Mouse (Mus musculus) lung, postnatal 14 days (tissue): ENCODE data around the gene Ndufa3.
A peak's percentile ranks its signal among the peaks of the same experiment; 100 is the strongest.

Experiments
- DNase-seq: peaks from one replicate; pipeline ENCODE4 v3.0.0; 2021

Gene Ndufa3

GRCm38 (mm10) chr7:3611006-3611405 is 6.2 kb upstream of the Ndufa3 start:
- no peak for DNase-seq

DNA sequence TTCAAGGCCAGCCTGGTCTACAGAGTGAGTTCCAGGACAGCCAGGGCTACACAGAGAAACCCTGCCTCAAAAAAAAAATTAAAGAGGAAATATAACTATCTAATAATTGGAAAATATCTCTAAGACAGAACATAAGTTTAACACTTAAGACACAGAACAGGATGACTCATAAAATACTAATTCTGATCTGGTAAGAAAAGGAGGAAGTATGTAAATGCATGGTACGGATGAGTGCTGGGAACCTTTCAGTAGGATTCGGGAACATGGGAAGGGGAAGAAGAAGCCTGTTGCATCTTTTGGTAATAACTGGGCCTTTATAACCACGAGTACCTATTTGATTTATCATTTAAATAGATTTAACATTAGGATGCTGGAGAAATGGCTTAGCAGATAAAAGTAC is 3.2 kb upstream of the Ndufa3 start:
- no peak for DNase-seq

GRCm38 (mm10) chr7:3616057-3616388 is 1.1 kb upstream of the Ndufa3 start, which contains the start of gene Oscar:
TSS of gene Oscar (minus strand) at chr7:3616157.
- DNase-seq = no peak

GRCm38 (mm10) chr7:3616389-3617241 is 558 bp upstream of the Ndufa3 start:
- no peak for DNase-seq

DNA sequence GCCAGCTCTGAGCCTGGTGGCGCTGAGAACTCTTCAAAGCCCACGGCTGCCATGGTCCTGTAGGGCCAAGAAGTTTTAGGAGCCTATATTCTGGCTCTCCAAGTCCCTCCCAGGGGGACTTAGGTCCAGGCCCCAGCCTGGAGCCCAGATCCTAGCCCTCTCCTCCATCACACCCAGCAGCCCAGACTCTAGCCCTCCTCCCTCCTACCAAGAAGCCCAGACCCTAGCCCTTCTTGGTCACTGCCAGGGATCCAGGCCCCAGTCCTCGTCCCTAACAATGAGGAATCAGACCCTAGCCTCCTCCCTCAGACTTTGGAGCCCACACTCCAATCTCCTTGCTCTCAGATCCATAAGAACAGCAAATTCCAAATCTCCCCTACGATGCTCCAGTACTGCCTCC is 11.9 kb downstream of the Ndufa3 start:
- no peak for DNase-seq

GRCm38 (mm10) chr7:3629543-3630477 is 12.6 kb downstream of the Ndufa3 start, which contains the start of the genes Tfpt and Prpf31:
TSS of gene Tfpt (minus strand) at chr7:3629929.
TSS of gene Prpf31 (plus strand) at chr7:3629985.
- DNase-seq = peak; percentile 90

DNA sequence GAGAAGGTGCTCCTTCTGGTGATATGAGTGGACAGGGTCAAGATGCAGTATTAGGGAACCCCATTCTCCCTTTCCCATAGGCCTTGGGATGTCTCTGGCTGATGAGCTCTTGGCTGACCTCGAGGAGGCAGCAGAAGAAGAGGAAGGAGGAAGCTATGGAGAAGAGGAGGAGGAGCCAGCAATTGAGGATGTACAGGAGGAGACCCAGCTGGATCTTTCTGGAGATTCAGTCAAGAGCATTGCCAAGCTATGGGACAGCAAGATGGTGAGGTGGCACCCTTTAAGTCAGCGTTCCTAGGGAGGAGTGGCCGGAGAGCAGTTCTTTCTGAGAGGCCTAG is 13.3 kb downstream of the Ndufa3 start:
- DNase-seq = no peak

- no peak for DNase-seq
These were observed 26.2 kb downstream of the Ndufa3 start for GRCm38 (mm10) chr7:3643412-3643811.

DNA sequence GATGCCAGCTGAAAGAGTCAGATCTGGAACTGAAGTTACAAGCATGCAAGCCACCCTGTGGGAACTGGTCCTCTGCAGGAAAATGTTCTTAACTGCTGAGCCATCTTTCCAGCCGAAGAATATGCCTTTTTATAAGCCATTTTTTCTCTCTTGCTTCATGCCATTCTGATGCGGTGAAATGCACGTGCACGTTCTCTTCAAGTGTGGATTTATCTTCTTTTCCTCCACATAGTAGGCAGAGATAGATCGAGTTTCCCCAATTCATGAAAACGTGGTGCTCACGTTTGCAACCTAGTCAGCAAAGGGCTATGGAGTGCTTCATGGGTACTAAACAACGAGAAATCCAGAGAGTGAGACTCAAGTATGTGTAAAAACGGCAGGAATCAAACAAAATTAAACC is 26.7 kb downstream of the Ndufa3 start:
- DNase-seq = no peak

- no peak for DNase-seq
These were observed 27.1 kb downstream of the Ndufa3 start for GRCm38 (mm10) chr7:3644348-3644671.

DNA sequence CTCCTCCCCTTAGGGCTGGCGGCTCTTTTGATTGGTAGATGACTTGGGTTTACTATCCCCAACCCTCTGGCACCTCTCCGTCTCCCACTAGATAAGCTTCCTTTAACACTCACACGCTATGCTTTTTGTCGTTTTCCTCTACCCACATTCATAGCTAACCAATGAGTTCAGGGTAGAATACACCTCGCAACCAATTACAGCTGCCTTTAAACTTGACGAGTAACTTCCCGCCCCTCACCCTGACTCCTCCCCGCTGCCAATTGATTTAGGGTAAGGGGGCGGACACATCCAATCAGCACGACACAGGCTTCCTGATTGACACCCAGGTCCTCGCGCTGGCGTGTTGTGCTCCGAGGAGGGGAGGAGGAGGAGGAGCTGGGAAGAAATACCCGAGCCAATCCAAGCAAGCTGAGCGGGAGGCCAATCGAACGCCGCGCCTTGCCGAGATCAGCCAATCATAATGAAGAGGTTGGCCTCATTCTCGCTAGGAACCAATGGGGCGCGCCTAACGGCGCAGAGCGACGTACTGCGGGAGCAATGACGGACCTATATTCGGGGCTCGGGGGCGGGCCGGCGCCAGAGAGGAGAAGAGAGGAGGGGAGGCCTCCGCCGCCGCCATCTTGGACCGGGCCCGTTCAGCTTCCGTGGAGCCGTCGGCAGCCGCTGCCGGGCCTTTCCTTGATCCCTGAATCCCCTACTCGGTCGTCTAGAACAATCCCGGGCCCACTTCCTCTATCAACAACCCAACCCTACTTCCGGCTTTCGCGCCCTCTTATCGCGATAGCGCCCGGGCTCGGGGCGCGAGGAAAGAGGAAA is 27.7 kb downstream of the Ndufa3 start, which contains the start of gene Cnot3:
TSS of gene Cnot3 (plus strand) at position 597 of the 816 bp plus-strand sequence.
- DNase-seq = peak; percentile 97

DNA sequence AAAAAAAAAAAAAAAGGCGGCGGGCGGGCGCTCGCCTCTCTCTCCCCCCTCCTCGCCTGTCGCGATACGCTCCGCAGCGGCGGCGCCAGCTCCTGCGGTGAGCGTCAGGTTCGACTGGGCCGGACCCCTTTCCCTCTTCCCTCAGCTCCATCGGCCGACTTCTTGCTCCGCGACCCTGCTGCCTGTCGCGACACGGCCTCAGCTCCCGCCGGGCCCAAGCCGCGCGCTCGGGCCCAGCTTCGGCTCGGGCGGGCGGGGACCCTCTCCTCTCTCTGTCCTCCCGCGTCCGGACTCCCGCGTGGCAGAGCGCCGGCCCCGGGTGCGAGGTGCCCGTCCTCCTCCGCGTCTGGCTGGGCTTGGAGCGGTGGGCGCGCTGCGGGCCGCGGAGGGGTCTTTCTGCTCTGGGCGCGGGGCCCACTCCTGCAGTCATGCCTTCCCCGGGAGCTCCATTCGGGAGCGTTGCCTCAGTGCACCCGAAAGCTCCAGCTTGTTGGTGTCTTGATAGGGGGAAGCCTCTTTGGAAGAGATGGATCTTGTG is 28.4 kb downstream of the Ndufa3 start:
- DNase-seq = no peak

DNA sequence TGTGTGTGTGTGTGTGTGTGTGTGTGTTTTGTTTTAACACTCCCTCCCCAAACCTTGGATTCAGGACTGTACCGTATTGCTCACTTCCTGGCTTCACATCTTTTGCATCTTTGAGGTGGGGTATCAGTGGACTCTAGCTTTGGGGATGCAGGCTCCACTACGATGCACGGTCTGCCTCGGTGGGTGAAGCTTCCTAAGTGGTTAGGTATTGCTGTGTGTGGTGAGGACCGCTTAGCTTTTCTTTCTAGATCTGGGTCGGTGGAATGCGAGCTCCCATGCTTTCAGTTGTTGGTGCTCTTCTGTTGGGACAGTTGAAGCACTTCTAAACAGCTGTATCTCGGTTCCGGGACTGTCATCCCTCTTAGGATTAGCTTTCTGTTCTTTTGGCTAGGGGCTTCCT is 29.0 kb downstream of the Ndufa3 start:
- DNase-seq = no peak

DNA sequence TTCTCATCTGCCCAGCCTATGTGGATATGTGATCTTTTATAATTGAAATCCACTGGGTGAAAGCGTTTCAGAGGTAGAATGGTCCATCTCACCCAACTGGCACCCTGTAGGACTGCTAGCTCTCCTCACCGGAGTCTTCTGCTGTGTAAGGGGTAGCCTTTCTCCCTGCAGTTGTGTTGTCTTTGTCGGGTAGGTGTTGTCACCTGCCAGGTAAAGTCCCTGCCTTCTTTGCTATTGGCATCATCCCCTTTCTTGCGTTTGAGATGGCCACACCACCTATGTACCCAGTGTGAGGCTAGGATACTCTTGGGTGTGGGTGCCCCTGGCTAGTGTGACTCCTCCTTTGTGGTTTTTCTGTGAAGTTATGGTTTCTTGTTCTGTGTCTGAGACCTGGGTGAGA is 29.5 kb downstream of the Ndufa3 start:
- no peak for DNase-seq

GRCm38 (mm10) chr7:3656966-3657365 is 39.8 kb downstream of the Ndufa3 start:
- DNase-seq = no peak

- no peak for DNase-seq
These were observed 41.4 kb downstream of the Ndufa3 start for GRCm38 (mm10) chr7:3658578-3658977.

DNA sequence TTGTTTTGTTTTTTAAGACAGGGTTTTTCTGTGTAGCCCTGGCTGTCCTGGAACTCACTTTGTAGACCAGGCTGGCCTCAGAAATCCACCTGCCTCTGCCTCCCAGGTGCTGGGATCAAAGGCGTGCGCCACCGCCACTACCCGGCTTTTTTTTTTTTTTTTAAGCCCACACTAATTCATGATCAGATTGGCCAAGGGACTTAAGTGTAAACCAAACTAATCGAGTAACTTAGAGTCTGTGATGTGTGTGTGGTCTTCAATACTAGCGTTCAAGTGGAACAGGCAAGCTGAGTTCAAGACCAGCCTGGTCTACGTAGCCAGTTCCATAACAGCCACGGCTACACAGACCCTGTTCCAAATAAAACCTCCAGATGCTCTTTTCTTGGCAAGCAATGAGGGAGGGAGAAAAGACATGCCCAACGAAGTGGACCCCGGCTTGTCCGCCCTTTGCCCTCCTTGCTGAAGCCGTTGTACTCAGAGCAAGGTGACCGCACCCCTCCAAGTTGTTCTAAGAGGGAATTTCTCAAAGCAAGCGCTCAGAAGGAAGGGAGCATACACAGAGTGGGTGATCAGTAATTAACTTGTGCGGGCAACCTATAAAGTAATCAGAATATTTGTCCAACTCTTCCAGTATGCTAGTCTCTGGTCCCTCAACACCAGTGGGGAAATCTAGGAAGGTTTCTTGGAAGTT is 47.5 kb downstream of the Ndufa3 start:
- no peak for DNase-seq

- DNase-seq = peak; percentile 97
These were observed 48.3 kb downstream of the Ndufa3 start, which contains the start of gene Leng1 for GRCm38 (mm10) chr7:3665215-3666114. TSS of gene Leng1 (minus strand) at chr7:3665840.

DNA sequence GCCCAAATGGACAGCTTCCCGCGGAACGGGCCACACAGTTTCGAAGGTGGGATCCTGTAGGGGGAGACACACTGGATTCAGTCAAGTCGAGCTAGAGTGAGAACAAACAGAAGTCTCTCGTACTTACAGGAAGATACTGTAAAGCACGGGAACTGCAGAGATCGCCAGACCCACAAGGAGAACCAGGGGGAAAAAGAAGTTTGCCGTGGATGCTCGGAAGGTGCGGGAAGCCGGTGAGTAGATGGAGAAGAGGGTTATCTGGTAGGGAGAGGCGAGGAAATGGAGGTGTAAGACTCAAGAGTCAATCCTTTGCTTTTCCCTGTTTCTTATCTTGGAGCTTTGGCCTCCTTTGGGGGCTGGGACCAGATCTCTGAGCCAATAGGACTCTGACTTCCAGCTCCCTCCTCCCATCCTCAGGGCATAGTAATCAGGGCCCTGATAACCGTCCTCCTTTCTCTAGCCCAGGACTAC is 49.8 kb downstream of the Ndufa3 start:
- no peak for DNase-seq
